18 mouse cellular contexts compared by ENCODE assay signal in genomic region chr8:124809419-124809818, GRCm38 (mm10). TPM values are rescaled to one million over a fixed set of nuclear protein-coding genes. Genes with fewer than 3 reads are reported as not detected.
"Had no signal": no experiment of that assay in that cellular context is flagged by ENCODE, and none has a peak within 500 bp of the region (broad histone marks: within the 10 kb centered on the region; RNA-seq: fewer than 3 reads in every experiment).

No protein-coding gene starts in this region.

- ATAC-seq: midbrain, embryonic 13.5 days; midbrain, embryonic 16.5 days had no signal

- H3K4me2 ChIP-seq: lung, embryonic 14.5 days; midbrain, embryonic 11.5 days; midbrain, embryonic 13.5 days; neural tube, embryonic 12.5 days; stomach, embryonic 15.5 days had no signal

- H3K9me3 ChIP-seq: midbrain, embryonic 13.5 days; neural tube, embryonic 12.5 days; stomach, embryonic 15.5 days had no signal

- H3K27me3 ChIP-seq: neural tube, embryonic 12.5 days; stomach, embryonic 15.5 days had no signal

- H3K4me1 ChIP-seq: stomach, embryonic 15.5 days had no signal

- H3K36me3 ChIP-seq: neural tube, embryonic 12.5 days; stomach, embryonic 15.5 days had no signal

- DNase-seq: lung, adult 18-20 months; lung, embryonic 14.5 days; lung, postnatal 10 days; lung, postnatal 4 days; right cerebral cortex, postnatal 14 days; thymus, adult 2 months; thymus, postnatal 14 days; thymus, postnatal 36 days had no signal

- H3K9ac ChIP-seq: lung, embryonic 14.5 days; midbrain, embryonic 13.5 days; neural tube, embryonic 12.5 days; stomach, embryonic 15.5 days had no signal

- H3K27ac ChIP-seq: midbrain, embryonic 13.5 days; neural tube, embryonic 12.5 days; stomach, embryonic 15.5 days; stomach, postnatal 0 days had no signal

- H3K4me3 ChIP-seq: megakaryocyte, embryonic 14.5 days; midbrain, embryonic 13.5 days; myocyte; neural tube, embryonic 12.5 days; stomach, embryonic 15.5 days had no signal

RNA-seq across cellular contexts. Expression of gene Trim67, which starts 16.5 kb away (rescaled TPM):
- total RNA-seq: neutrophil, adult 5-6 weeks had no signal
- polyA plus RNA-seq: spleen, adult 2 months had no signal

RNA-seq across cellular contexts. Expression of gene Fam89a, which starts 57.8 kb away (rescaled TPM):
- total RNA-seq: neutrophil, adult 5-6 weeks had no signal
